Comparison of ENCODE assay signal across 13 mouse cellular contexts in the genomic region with DNA sequence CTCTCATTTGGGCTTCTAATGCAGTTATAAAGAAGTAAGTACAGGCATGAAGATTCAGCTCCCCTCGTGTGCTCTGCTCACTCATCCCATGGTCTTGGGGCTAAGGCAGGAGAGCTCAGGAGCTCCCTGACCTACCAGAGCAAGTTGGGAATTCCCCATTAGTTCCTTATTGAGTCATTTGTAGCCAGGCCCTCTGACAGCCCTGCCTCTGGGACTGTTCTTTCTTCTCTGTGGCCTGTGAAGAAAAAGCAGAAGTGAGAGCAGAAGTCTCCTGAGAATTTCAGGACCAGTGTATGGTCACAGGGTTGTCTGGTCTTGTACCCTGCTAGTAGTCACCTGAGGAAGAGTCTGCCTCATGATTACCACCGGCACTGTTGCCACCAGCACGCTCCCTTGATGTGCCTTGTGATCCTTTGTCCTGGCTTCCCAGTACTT. TPM values are rescaled to one million over a fixed set of nuclear protein-coding genes. Genes with fewer than 3 reads are reported as not detected.
DNase-seq lines count a peak whose midpoint lies in the region; ATAC-seq and TF ChIP-seq lines count a peak whose summit lies in the region.
"Had no signal": no experiment of that assay in that cellular context is flagged by ENCODE, and none has a peak within 500 bp of the region (broad histone marks: within the 10 kb centered on the region; RNA-seq: fewer than 3 reads in every experiment).

No protein-coding gene starts in this region.

- H3K36me3 ChIP-seq in small intestine, adult 2 months (ENCODE audit: control insufficient read depth, insufficient read depth, low read length) = no peaks in the 10 kb centered on the region
- no peaks in the 10 kb centered on the region for H3K36me3 ChIP-seq in hindbrain, embryonic 12.5 days
- H3K36me3 ChIP-seq: hindbrain, embryonic 15.5 days had no signal

- peak overlapping the region; percentile 13; the same call in 1 of the 2 replicates for H3K27ac ChIP-seq in gastrocnemius, adult 2 months
- H3K27ac ChIP-seq in small intestine, adult 2 months (ENCODE audit: insufficient read depth, low read depth, low read length) = peak overlapping the region; percentile 13; the same call in 1 of the 2 replicates
- no peak overlapping the region for H3K27ac ChIP-seq in hindbrain, embryonic 12.5 days
- H3K27ac ChIP-seq: hindbrain, embryonic 15.5 days had no signal

- 60% methylated on average over 3 of the region's 3 CpGs for WGBS in small intestine, adult 2 months
- 78% methylated on average over 3 of the region's 3 CpGs for WGBS in hindbrain, embryonic 12.5 days

- ATAC-seq in megakaryocyte-erythroid progenitor cell, adult 5-6 weeks (replicated peaks; ENCODE audit: low FRiP score, low TSS enrichment, poor library complexity, severe bottlenecking) = no peak
- ATAC-seq in hindbrain, embryonic 12.5 days (ENCODE audit: low FRiP score) = no peak
- ATAC-seq: forebrain, embryonic 16.5 days had no signal

- H3K27me3 ChIP-seq in small intestine, adult 2 months (ENCODE audit: control insufficient read depth, insufficient read depth, low read length) = no peaks in the 10 kb centered on the region
- H3K27me3 ChIP-seq in hindbrain, embryonic 12.5 days = no peaks in the 10 kb centered on the region
- H3K27me3 ChIP-seq: hindbrain, embryonic 15.5 days; limb, embryonic 12.5 days had no signal

- H3K9ac ChIP-seq in hindbrain, embryonic 12.5 days = no peak overlapping the region
- H3K9ac ChIP-seq: hindbrain, embryonic 15.5 days; limb, embryonic 12.5 days had no signal

- DNase-seq in gastrocnemius, adult 2 months = no peak
- DNase-seq in gastrocnemius, adult 8-10 months (ENCODE audit: low spot score in 2 of 2) = no peak
- peak; percentile 61 for DNase-seq in lung, postnatal 36 days
- no peak for DNase-seq in lung, postnatal 10 days
- peak; percentile 39 for DNase-seq in c-Kit-positive CD71-negative TER-119-negative erythroid progenitor cells, embryonic 14.5 days (ENCODE audit: low read depth)
- DNase-seq: lung, postnatal 14 days; retina, postnatal 1 day had no signal

- peaks cover 17% of the 10 kb centered on the region for H3K4me1 ChIP-seq in small intestine, adult 2 months (ENCODE audit: control insufficient read depth, insufficient read depth, insufficient read length, low read length)
- peaks cover 2% of the 10 kb centered on the region; the same call in 1 of the 2 replicates for H3K4me1 ChIP-seq in hindbrain, embryonic 12.5 days

- H3K9me3 ChIP-seq in hindbrain, embryonic 12.5 days (replicated peaks) = no peaks in the 10 kb centered on the region
- H3K9me3 ChIP-seq: hindbrain, embryonic 15.5 days; limb, embryonic 12.5 days had no signal

- no peak overlapping the region for H3K4me2 ChIP-seq in hindbrain, embryonic 12.5 days (replicated peaks)
- H3K4me2 ChIP-seq: hindbrain, embryonic 15.5 days; limb, embryonic 12.5 days had no signal

- intact Hi-C loops in gastrocnemius, adult 2 months (cut with DNase I) = no loop called here

- TF ChIP-seq POLR2A in small intestine, adult 2 months (IDR thresholded peaks at IDR 0.05; ENCODE audit: low read depth, low read length) = no peak

- TF ChIP-seq CTCF in gastrocnemius, adult 2 months (IDR thresholded peaks at IDR 0.05) = no peak
- TF ChIP-seq CTCF in small intestine, adult 2 months (IDR thresholded peaks at IDR 0.05; ENCODE audit: extremely low read depth, insufficient read length, insufficient replicate concordance, low read depth, low read length) = no peak

- H3K4me3 ChIP-seq in gastrocnemius, adult 2 months = no peak overlapping the region
- H3K4me3 ChIP-seq in small intestine, adult 2 months (ENCODE audit: low read depth, low read length) = no peak overlapping the region
- H3K4me3 ChIP-seq in hindbrain, embryonic 12.5 days = no peak overlapping the region
- H3K4me3 ChIP-seq: hindbrain, embryonic 15.5 days; limb, embryonic 12.5 days had no signal

RNA-seq across cellular contexts. Expression of gene Tbc1d10a, which starts 9.0 kb away (rescaled TPM):
- 1 to 10 TPM; 3.1 to 5.2 TPM for total RNA-seq in gastrocnemius, adult 2 months (2021)
- total RNA-seq in gastrocnemius, adult 8-10 months (2022) = 1 to 10 TPM; 2.7 to 4.5 (median 3.7) TPM
- 22.3 and 32.0 TPM in 2 replicates for polyA plus RNA-seq in small intestine, adult 2 months (2012; rRNA removed)
- 5.9 and 8.0 TPM in 2 replicates for total RNA-seq in megakaryocyte-erythroid progenitor cell, adult 5-6 weeks (2014; fragmentation: Nextera tagmentation)
- 1.8 and 2.2 TPM in 2 replicates for total RNA-seq in megakaryocyte-erythroid progenitor cell, adult 5-6 weeks (2017)
- polyA plus RNA-seq in hindbrain, embryonic 12.5 days (2016; fragmentation: Nextera tagmentation; extraction: Ambion mirVana) = 28.5 and 29.2 TPM in 2 replicates

RNA-seq across cellular contexts. Expression of gene Castor1, which starts 22.4 kb away (rescaled TPM):
- total RNA-seq in gastrocnemius, adult 2 months (2021) = 1 to 10 TPM; 2.0 to 2.6 TPM
- 1 to 10 TPM in 3 of 4 experiments, under 1 TPM in 1; 0.56 to 2.9 (median 1.8) TPM for total RNA-seq in gastrocnemius, adult 8-10 months (2022)
- 2.6 and 2.7 TPM in 2 replicates for polyA plus RNA-seq in small intestine, adult 2 months (2012; rRNA removed)
- total RNA-seq in megakaryocyte-erythroid progenitor cell, adult 5-6 weeks (2014; fragmentation: Nextera tagmentation) = 1.2 TPM in 1 of 2 replicates, not detected in the other
- total RNA-seq in megakaryocyte-erythroid progenitor cell, adult 5-6 weeks (2017) = 0.15 TPM in 1 of 2 replicates, not detected in the other
- polyA plus RNA-seq in hindbrain, embryonic 12.5 days (2016; fragmentation: Nextera tagmentation; extraction: Ambion mirVana) = 3.1 and 3.6 TPM in 2 replicates

RNA-seq across cellular contexts. Expression of gene Sf3a1, which starts 35.5 kb away (rescaled TPM):
- 10 to 100 TPM; 13.9 to 19.6 TPM for total RNA-seq in gastrocnemius, adult 2 months (2021)
- 10 to 100 TPM; 11.3 to 15.6 (median 12.2) TPM for total RNA-seq in gastrocnemius, adult 8-10 months (2022)
- polyA plus RNA-seq in small intestine, adult 2 months (2012; rRNA removed) = 13.9 and 24.7 TPM in 2 replicates
- total RNA-seq in megakaryocyte-erythroid progenitor cell, adult 5-6 weeks (2014; fragmentation: Nextera tagmentation) = 74.9 and 93.2 TPM in 2 replicates
- 42.5 and 64.9 TPM in 2 replicates for total RNA-seq in megakaryocyte-erythroid progenitor cell, adult 5-6 weeks (2017)
- 72.0 and 77.6 TPM in 2 replicates for polyA plus RNA-seq in hindbrain, embryonic 12.5 days (2016; fragmentation: Nextera tagmentation; extraction: Ambion mirVana)

RNA-seq across cellular contexts. Expression of gene Ccdc157, which starts 35.5 kb away (rescaled TPM):
- total RNA-seq in gastrocnemius, adult 2 months (2021) = 1 to 10 TPM; 3.2 to 3.4 TPM
- total RNA-seq in gastrocnemius, adult 8-10 months (2022) = 1 to 10 TPM; 1.7 to 2.5 (median 2.2) TPM
- polyA plus RNA-seq in small intestine, adult 2 months (2012; rRNA removed) = 2.1 and 2.2 TPM in 2 replicates
- total RNA-seq in megakaryocyte-erythroid progenitor cell, adult 5-6 weeks (2014; fragmentation: Nextera tagmentation) = 0.48 and 2.6 TPM in 2 replicates
- total RNA-seq in megakaryocyte-erythroid progenitor cell, adult 5-6 weeks (2017) = 0.80 and 2.9 TPM in 2 replicates
- polyA plus RNA-seq in hindbrain, embryonic 12.5 days (2016; fragmentation: Nextera tagmentation; extraction: Ambion mirVana) = 9.6 and 10.4 TPM in 2 replicates

RNA-seq across cellular contexts. Expression of gene Osm, which starts 40.6 kb away (rescaled TPM):
- total RNA-seq in gastrocnemius, adult 2 months (2021) = not detected
- total RNA-seq in gastrocnemius, adult 8-10 months (2022) = not detected
- polyA plus RNA-seq in small intestine, adult 2 months (2012; rRNA removed) = 0.19 and 0.48 TPM in 2 replicates
- 3.3 and 5.6 TPM in 2 replicates for total RNA-seq in megakaryocyte-erythroid progenitor cell, adult 5-6 weeks (2014; fragmentation: Nextera tagmentation)
- 5.3 and 7.2 TPM in 2 replicates for total RNA-seq in megakaryocyte-erythroid progenitor cell, adult 5-6 weeks (2017)
- not detected in 2 replicates for polyA plus RNA-seq in hindbrain, embryonic 12.5 days (2016; fragmentation: Nextera tagmentation; extraction: Ambion mirVana)
- polyA plus RNA-seq: forebrain, embryonic 16.5 days; hindbrain, embryonic 15.5 days; limb, embryonic 12.5 days had no signal

Comparison
In these comparisons a context has a peak if more than half of its experiments do, and no peak if none do; other contexts are left out.
1. DNase-seq: peak in lung, postnatal 36 days (single experiment) and c-Kit-positive CD71-negative TER-119-negative erythroid progenitor cells, embryonic 14.5 days (single experiment); none in gastrocnemius, adult 2 months (single experiment), gastrocnemius, adult 8-10 months (0 of 2) and lung, postnatal 10 days (single experiment).